Mouse (Mus musculus): ENCODE results near the gene Gm36864.
"Not testable (repeated sequence)": the region's sequence is repeated elsewhere in the genome, so short reads cannot be mapped to it uniquely, and the experiment has no call there.

The Gm36864 gene

DNA sequence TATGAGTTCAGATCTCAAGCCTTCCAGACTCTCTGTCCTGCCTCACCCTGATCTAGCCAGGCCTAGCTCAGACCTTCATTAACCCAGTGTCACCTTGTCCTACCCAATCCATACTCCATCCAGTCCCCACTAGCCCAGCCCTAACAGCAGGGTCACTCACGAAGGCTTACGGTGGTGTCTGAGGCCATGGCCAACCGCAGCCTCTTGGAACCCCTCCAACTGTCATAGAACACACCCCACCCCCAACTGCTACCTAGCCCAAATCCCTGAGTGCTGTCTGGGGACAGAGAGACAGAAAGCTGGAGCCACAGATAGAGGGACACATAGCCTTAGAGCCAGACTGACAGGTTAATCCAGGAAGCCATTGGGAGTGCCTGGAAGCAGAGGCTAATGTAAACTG is at the start of gene Gm36864:
Gene Gm36864, plus strand, starts transcription at position 269 of the 400 bp plus-strand sequence.
- DNase-seq (ENCODE audit: low read depth, low spot score) = no peak

DNA sequence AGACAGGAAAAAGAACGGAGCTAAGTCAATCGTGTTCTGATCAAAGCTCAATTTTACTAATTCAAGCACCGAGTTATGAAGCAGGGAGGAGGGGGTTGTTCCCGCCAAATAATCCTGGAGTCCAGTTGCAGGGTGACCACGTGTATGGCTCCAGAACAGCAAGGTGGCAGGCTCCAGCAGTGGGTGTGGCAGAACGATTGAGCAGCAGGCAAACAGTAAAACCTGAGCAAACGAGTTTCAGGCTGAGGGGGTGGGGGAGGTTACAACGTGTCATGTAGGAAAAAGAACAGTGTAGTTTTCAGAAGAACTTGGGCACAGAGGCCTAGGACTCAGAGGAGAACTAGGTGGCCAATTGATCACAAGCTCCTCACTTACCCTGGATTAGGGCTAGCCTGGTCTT is 49.5 kb upstream of the Gm36864 start:
- DNase-seq (ENCODE audit: low read depth, low spot score) = not testable (repeated sequence)

DNA sequence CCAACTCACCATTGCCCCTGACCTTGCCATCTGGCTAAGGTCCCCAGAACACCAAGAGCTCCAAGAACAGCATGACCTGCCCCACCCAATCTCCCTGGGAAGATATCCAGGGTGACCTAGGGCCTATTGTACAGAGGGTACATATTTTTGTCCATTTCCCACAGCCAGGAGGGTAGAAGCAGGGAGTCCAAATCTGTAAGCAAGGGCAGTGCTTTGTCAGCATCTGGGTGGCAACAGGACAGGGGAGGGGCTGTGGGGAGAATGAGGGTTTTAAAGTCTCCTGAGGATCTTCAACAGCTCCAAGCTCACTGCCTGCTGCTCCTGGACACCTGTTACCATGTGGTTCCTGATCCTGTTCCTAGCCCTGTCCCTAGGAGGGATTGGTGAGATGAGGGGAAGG is 48.0 kb upstream of the Gm36864 start, which contains the start of gene Klk1b24:
Gene Klk1b24, plus strand, starts transcription at position 301 of the 400 bp plus-strand sequence.
- not testable (repeated sequence) for DNase-seq (ENCODE audit: low read depth, low spot score)

DNA sequence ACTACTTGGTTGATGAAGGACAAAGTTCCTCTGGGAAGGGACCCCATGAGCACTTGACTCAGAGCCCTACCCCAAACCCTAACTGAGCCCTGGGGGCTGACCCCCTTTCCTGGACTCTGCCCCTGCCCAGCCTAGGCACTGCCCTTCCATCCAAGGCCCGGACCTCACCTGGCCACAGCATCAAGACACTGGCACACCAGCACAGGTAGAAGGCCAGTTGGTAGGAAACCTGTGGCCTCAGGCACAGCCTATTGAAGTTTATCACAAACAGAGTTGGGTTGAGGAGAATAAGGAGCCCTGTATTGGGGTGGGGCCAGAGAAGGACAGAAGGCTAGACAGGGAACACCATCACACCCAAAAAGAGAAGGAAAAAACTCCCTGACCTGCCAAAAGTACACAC is 42.5 kb upstream of the Gm36864 start:
- DNase-seq (ENCODE audit: low read depth, low spot score) = not testable (repeated sequence)

DNA sequence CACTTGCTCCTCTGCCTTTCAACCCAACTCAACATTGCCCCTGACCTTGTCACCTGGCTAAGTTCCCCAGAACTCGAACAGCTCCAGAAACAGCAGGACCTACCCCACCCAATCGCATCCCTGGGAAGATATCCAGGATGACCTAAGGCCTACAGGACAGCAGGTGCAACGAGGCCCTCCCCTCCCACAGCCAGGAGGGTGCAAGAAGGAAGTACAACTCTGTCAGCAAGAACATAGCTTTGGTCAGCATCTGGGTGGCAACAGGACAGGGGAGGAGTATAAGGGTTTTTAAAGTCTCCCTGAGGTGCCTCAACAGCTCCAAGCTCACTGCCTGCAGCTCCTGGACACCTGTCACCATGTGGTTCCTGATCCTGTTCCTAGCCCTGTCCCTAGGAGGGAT is 38.1 kb upstream of the Gm36864 start, which contains the start of gene Klk1b3:
Gene Klk1b3, plus strand, starts transcription at position 301 of the 400 bp plus-strand sequence.
- no peak for DNase-seq (ENCODE audit: low read depth, low spot score)

DNA sequence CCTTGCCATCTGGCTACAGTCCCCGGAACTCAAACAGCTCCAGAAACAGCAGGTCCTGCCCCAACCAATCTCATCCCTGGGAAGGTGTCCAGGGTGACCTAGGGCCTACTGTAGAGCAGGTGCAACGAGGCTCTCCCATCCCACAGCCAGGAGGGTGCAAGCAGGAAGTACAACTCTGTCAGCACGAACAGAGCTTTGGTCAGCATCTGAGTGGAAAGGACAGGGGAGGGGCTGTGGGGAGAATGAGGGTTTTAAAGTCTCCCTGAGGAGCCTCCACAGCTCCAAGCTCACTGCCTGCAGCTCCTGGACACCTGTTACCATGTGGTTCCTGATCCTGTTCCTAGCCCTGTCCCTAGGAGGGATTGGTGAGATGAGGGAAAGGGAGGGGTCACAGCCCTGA is 28.8 kb upstream of the Gm36864 start, which contains the start of gene Klk1b4:
Gene Klk1b4, plus strand, starts transcription at position 301 of the 400 bp plus-strand sequence.
- DNase-seq (ENCODE audit: low read depth, low spot score) = not testable (repeated sequence)

DNA sequence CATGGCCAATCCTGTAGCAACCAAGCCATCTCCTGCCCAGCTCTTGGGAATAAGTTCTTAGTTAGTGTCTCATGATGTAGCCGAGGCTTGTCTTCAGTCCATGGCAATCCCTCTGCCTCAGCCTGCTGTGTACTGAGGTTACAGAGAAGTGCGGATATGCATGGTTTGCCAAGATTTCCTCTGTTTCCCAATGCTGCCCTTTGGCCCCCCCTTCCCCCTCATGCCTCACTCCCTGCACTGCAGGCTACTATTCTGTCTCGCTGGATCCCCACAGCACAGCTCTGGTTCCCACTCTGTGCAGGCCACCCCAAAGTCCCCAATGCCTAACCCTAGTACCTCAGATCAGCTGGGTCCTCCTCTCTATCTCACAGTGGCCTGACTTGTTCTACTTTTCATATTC is 27.7 kb upstream of the Gm36864 start:
- no peak for DNase-seq (ENCODE audit: low read depth, low spot score)

DNA sequence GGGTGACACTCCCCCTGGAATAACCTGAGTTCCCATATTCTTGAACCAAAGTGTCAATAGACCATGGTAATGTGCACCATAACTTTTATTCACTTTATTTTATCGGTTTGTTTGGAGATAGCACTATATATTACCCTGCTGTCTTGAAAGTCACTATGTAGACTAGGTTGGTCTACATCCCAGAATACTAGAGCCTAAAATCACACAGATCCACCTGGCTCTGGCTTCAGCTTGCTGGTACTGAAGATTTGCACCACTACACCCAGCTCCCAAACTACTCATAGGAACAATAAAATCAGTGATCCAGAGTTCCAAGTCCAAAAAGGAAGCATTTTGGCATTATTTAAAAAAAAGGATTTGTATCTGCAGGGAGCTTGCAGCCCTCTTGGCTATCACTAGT is 20.3 kb upstream of the Gm36864 start, which contains the start of gene Klk1b5:
Gene Klk1b5, plus strand, starts transcription at position 301 of the 400 bp plus-strand sequence.
- no peak for DNase-seq (ENCODE audit: low read depth, low spot score)

DNA sequence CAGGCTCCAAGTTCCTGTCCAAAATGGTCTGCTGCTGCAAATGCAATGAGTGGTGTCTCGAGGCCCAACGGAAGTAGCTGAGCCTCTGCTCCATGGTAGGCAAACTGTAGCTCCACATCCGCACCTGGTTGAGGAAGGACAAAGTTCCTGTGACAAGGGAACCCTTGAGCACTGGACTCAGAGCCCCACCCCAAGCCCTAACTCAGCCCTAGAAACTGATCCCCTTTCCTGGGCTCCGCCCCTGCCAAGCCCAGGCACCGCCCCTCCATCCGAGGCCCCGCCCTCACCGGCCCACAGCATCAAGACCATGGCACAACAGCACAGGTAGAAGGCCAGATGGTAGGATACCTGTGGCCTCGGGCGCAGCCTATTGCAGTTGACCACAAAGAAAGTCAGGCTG is 14.4 kb upstream of the Gm36864 start:
- not testable (repeated sequence) for DNase-seq (ENCODE audit: low read depth, low spot score)

DNA sequence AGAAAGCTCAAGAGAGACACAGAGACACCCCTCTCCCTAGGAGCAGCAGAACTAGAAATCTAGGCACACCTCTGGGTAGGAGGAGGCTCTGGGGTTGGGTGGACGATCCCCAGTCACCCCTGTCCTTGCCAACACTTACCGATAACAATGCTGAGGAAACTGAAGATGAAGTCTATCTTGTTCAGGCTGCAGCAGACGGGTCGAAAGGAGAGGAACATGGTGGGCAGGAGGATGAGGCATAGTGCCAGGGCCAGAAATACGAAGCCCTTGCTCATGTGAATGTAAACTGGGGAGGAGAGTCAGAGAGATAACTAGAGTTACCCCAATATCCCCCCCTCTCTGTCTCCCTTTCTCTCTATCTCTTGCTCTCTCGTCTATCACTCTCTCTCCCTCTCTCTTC is 13.6 kb upstream of the Gm36864 start:
- not testable (repeated sequence) for DNase-seq (ENCODE audit: low read depth, low spot score)

DNA sequence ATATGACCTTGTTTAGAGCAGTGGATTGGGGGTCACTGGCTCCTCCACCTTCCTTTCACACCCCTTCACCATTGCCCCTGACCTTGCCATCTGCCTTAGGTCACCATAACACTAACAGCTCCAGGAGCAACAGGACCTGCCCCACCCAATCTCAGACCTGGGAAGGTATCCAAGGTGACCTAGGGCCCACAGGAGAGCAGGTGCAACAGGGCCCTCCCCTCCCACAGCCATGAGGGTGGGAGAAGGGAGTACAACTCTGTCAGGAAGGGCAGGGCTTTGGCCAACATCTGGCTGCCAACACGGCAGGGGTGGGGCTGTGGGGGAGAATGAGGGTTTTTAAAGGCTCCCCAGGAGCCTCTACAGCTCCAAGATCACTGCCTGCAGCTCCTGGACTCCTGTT is 10.9 kb upstream of the Gm36864 start, which contains the start of gene Klk1:
Gene Klk1, plus strand, starts transcription at position 285 of the 400 bp plus-strand sequence.
- no peak for DNase-seq (ENCODE audit: low read depth, low spot score)

DNA sequence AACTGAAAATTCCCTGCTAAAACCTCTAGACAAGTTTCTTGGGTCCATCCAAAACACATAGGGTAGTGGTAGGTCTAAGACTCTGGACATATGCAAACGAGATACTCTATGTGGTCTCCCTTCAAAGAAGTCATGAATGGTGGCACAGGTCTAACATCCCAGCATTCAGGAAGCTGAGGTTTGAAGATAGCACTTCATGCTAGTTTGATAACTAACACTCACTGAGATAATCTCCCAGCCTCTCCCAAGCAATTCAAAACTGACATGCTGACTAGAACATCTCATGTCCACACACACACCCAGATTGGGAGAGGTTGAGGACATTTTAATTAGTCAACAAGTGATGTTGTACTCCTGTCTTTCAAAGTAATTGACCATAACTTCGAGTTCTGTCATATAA is 3.9 kb downstream of the Gm36864 start:
- DNase-seq (ENCODE audit: low read depth, low spot score) = no peak

DNA sequence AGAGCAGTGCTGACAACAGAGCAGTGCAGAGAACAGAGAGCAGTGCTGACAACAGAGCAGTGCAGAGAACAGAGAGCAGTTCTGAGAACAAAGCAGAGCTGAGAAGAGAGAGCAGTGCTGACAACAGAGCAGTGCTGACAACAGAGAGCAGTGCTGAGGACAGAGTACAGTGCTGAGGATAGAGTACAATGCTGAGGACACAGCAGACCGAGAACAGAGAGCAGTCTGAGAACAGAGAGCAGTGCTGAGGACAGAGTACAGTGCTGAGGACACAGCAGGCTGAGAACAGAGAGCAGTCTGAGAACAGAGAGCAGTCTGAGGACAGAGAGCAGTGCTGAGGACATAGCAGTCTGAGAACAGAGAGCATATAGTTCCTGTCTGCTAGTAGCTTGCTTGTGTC is 4.7 kb downstream of the Gm36864 start:
- DNase-seq (ENCODE audit: low read depth, low spot score) = no peak

DNA sequence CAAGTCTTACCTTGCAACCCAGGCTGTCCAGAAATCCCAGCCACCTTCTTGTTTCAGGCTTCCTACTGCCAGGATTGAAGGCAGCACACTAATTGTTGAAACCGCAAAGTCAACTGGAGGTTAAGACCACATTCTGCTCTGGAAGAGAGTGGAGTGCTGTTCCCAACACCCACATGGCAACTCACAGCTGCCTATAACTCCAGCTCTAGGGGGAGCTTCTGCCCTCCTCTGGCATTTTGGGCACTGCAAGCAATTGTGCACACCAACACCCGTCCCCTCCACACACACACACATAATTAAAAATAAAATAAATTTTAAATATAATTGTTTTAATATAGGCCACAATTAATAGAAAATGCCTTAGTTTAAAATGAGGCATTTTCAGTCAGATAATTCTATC is 5.2 kb downstream of the Gm36864 start:
- no peak for DNase-seq (ENCODE audit: low read depth, low spot score)

DNA sequence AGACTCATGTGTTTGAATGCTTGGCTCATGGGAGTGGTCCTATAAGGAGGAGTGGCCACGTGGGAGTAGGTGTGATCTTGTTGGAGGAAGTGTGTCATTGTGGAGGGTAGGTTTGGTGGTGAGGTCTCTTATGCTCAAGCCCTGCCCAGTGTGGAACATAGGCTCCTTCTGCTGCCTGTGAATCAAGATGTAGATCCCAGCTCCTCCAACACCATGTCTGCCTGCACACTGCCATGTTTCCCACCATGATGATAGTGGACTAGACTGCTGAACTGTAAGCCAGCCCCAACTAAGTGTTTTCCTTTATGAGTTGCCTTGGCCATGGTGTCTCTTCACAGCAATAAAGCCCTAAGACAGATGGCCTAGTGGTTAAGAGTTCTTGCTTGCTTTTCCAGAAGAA is 8.1 kb downstream of the Gm36864 start:
- no peak for DNase-seq (ENCODE audit: low read depth, low spot score)

DNA sequence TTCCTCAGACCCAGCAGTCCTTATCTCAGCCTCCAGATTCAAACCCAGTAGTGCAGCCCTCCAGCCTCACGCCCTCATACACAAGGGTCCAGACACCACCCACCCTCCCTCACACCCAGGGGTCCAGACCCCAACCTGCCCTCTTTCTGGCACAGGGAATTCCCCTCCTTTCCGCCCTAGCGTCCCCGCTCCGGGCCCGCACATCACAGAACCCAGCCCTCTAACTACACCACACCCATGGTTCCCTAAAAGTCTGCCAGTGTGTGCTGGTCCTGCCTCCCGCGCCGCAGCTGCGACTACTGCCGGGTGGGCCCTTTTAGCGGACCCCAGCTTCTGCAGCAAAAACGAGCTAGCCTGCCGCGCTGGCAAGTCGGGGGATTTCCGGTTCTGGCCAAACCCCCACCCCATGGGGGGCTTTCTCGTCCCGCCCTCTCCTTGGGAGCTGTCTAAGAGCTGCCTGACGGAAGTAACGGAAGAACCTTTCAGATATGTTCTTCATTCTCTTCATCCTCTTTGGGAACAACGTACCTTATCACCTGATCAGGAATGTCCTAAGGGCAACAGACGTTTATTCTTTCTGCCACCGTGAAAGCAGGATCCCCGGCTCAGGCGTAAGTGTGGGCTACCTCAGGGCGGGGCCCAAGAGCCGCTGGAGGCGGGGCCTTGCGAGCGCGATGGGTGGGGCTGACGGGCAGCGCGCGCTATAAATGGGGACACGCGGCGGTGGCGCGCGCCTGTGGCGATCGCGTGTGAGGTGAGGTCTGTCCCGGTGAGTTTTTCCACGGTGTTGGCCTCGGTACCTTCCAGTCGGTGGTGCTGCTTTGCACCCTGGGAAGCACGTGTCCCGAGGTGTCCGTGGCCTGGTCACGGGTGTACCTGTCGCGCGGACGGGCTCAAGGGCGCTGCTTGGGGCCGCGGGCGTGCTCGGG is 10.3 kb downstream of the Gm36864 start, which contains the start of the genes 1700028J19Rik and 2410002F23Rik:
Gene 1700028J19Rik, minus strand, starts transcription at position 641 of the 929 bp plus-strand sequence.
Gene 2410002F23Rik, plus strand, starts transcription at position 668 of the 929 bp plus-strand sequence.
- DNase-seq (ENCODE audit: low read depth, low spot score) = peak; percentile 74

DNA sequence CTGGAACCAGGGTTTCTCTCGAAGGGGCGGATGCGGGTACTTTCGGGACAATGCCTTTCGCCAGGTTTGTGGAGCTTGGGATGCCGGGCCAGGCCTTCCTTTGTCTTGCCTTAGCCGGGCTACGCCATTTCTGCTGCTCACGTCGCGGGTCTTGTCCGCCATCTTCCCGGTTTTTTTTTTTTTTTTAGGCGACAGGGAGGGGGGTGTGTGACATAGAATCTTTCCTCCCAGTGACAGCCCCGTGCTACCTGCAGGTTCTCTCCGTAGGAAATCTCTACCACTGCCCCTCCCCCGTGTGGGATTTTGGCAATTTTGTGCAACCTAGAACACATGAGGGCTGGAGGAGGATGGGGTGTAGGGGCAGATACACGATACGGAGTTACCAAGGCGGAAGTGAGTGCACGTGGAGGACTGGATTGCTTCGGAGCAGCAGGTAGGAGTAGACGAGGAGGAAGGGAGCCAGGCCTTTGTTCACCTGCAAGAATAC is 11.1 kb downstream of the Gm36864 start:
- DNase-seq (ENCODE audit: low read depth, low spot score) = no peak

DNA sequence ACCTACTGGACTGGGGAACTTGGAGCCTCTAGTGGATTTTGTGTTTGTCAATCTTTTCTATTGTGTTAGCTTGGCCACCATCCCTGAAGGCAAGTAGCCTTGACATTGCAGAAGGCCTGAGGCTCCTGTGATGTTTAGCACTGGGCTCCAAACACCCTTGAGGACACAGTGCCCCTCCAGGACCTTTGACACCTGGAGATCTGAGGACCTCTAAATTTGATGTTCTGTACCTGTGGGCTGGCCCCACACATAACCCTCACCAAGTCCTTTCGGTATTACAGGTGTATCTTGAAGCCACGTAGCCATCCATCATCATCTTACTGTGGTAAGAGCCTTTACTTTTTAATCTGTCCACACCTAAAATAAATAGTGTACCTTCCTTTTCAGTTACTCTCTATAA is 12.0 kb downstream of the Gm36864 start:
- DNase-seq (ENCODE audit: low read depth, low spot score) = no peak

DNA sequence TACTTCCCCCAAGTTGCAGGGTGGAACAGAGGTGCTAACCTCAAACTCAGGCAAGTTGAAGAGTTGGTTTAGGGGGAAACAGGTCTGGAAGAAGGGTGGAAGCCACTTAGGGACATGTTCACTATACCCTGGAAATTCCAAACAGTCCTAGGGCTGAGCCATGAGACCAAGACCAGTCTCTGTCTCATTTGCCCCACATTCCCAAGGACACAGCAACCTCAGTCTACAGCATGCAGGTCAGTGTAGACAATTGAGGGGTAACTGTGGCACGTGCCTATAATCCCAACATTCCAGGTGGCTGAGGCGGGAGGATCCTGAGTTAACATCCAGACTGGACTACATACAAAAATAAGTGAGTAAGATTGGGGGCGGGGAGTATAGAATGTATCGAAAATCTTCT is 13.3 kb downstream of the Gm36864 start:
- no peak for DNase-seq (ENCODE audit: low read depth, low spot score)

DNA sequence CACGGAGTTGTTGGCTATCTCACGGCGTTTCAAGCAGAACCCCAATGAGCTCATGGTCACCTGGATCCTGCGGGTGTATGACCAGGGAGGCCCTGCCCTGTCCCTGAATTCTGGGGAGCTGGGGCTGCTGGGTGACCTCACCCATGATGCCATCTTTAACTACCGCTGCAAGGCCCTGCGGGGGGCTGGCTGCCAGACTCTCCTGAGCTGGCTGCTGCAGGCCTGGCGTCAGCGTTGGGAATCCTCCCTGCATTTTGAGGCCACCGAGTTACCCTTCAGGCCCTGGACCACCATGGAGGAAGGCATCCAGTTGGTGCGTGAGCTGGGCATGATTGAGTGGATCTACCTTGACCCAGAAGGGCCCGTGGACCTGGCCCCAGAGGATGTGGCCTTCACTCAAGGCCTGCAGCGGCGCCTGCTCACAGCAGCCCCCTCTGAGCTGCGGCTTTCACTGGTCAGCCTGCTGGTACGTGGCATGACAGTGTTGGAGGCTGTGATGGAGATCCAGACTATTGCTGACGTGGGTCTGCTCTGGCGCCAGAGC is 14.8 kb downstream of the Gm36864 start:
- DNase-seq (ENCODE audit: low read depth, low spot score) = not testable (repeated sequence)

DNA sequence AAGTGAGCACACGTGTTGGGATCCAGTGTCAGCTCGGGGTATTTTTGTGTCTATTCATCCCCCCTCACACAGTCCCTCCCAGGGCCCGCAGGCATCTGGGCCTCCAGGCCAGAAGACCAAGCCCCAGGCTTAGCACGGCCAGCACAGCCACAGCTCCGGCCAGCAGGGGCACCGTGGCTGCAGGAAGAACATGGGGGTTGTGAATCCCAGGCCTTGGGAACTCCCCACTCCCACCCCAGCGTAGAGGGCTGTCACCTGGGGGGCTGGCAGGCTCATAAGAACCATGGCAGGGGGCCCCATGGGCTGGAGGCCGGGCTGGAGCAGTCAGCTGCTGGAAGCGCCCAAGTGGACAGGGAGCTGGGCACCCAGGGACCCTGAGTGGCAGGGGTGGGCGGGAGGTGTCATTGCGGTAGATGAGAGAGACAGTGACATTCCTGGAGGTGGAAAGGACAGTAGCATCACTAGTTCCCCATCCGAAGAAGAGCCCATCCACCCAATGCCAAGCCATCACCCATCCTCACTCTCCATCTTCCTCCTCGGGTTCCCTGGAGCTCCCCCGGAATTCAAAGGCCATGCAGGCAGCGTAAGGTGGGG is 17.1 kb downstream of the Gm36864 start:
- no peak for DNase-seq (ENCODE audit: low read depth, low spot score)

DNA sequence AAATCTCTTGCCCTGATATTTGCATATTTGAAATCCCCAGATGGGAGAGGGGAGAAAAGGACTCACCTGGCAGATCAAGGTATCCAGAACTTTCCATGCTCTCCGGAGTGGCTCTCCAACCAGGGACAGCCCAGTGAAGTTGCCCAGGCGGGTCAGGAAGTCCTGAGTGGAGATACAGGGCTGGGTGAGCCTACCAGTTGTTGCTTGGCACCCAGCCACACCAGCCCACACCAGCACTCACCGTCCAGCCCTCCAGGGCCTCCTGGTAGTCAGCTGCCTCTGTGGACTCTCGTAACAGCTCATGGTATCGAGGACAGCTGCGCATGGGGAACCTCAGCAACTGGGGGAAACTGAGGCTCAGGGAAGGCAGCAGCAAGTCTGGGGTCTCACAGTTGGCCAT is 19.0 kb downstream of the Gm36864 start:
- DNase-seq (ENCODE audit: low read depth, low spot score) = no peak

All from WW6 (cell line).